Mouse (Mus musculus) C2C12 (cell line): Measurements from ENCODE around the gene Disp2. TPM values are rescaled to one million over a fixed set of nuclear protein-coding genes. Genes with fewer than 3 reads are reported as not detected.

ENCODE experiments used
- H3K27me3 ChIP-seq: one replicate; pipeline ENCODE4 v1.6.1; 2011; ENCODE audit not compliant: control insufficient read depth, insufficient read depth, insufficient read length
- H3K36me3 ChIP-seq: one replicate; pipeline ENCODE4 v1.6.1; 2011; ENCODE audit not compliant: control insufficient read depth, insufficient read depth
- H3K4me3 ChIP-seq: one replicate; pipeline ENCODE4 v1.5.1; 2011; ENCODE audit warnings: mild to moderate bottlenecking, control low read depth; ENCODE audit not compliant: poor library complexity, insufficient read depth, severe bottlenecking
- H3K79me2 ChIP-seq: one replicate; pipeline ENCODE4 v1.6.1; 2011; ENCODE audit not compliant: control insufficient read depth, insufficient read depth
- H3K79me3 ChIP-seq: one replicate; pipeline ENCODE4 v1.6.1; 2011; ENCODE audit warnings: low read depth, control low read depth
- H3ac ChIP-seq: one replicate; pipeline ENCODE3; 2011; ENCODE audit warnings: low read depth; ENCODE audit not compliant: control insufficient read depth, insufficient read length
- CEBPB ChIP-seq: IDR thresholded peaks from one replicate; pipeline ENCODE4 v1.6.1; 2011; ENCODE audit warnings: low read depth, mild to moderate bottlenecking, control low read depth, moderate library complexity
- CTCF ChIP-seq: IDR thresholded peaks from one replicate; pipeline ENCODE4 v1.5.1; 2011; ENCODE audit not compliant: control insufficient read depth, insufficient read depth, insufficient read length
- FOSL1 ChIP-seq: IDR thresholded peaks from one replicate; pipeline ENCODE4 v1.8.0; 2011; ENCODE audit warnings: mild to moderate bottlenecking, low read length; ENCODE audit not compliant: poor library complexity, insufficient read depth, severe bottlenecking
- MAX ChIP-seq: IDR thresholded peaks from one replicate; pipeline ENCODE4 v1.6.1; 2011; ENCODE audit warnings: mild to moderate bottlenecking, control low read depth
- MYOD1 ChIP-seq: IDR thresholded peaks from one replicate; pipeline ENCODE4 v1.6.1; 2011; ENCODE audit warnings: low read depth; ENCODE audit not compliant: control insufficient read depth, insufficient read length
- MYOG ChIP-seq: IDR thresholded peaks from one replicate; pipeline ENCODE4 v1.6.1; 2011; ENCODE audit not compliant: control insufficient read depth, insufficient read length; ENCODE audit errors: extremely low read depth
- USF1 ChIP-seq: IDR thresholded peaks from one replicate; pipeline ENCODE4 v1.6.1; 2011; ENCODE audit warnings: low read depth, mild to moderate bottlenecking, control low read depth, moderate library complexity
- polyA plus RNA-seq: library from polyadenylated mRNA; unstranded; fragments of >200 nt; fragmentation: generic; extraction: Trizol; gene quantifications from one replicate; pipeline ENCODE4 v1.2.1, GENCODE M21; 2012; ENCODE audit warnings: missing spikeins

Gene Disp2
- polyA plus RNA-seq, 1 experiment = 0.05 TPM

DNA sequence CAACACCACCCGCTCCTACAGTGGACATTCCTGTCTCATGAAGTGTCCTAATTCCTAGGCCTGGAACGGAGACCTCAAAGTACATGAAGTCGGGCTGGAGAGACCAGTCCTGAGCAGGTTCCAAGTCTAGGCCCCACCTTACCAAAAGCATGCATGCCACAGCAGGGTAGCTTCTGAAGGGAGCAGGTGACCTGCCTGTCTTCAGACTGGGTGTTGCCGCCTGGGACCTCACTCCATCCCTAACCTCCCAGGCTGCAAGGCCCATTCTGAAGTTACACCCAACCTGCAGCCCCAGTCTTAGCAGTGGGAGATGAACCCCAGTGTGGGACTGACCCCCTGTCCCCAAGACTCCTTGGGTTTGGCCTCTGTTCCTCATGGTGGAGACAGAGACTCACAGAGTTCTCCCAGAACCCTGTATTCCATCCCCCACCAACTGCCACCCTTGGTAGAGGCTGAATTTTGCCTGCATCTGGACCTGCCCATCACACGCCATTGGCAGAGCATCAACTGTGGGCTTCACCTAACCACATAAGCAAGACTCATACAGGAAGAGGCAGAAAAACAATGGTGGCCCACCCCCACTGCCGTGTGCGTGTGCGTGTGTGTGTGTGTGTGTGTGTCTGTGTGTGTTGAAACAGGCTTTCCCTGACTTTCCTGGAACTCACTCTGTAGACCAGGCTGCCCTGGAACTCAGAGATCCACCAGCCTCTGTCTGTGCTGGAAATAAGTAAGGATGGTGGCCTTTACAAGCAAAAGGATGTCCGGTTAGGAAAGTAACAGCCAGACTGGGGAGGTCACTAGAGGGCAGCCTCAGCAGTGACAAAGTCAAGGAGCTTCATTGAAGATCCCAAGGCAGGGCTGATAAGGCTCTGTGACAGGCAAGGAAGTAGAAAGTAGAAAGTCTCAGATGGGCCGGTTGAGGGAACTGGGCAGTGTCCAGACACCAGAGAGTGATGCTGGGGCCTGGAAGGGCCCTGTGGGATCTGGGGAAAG, 13.2 kb upstream of the Disp2 start:
- Histone ChIP-seq H3K79me3 (peaks cover 2% of the 10 kb centered on the region), H3K36me3 (no peaks in the 10 kb centered on the region), H3K4me3 (no peak overlapping the region), H3ac (no peak overlapping the region), H3K27me3 (no peaks in the 10 kb centered on the region), H3K79me2 (peaks cover 13% of the 10 kb centered on the region)
- TF ChIP-seq CEBPB (no peak), MAX (no peak), MYOG (no peak), MYOD1 (peak; percentile 98), USF1 (no peak)

DNA sequence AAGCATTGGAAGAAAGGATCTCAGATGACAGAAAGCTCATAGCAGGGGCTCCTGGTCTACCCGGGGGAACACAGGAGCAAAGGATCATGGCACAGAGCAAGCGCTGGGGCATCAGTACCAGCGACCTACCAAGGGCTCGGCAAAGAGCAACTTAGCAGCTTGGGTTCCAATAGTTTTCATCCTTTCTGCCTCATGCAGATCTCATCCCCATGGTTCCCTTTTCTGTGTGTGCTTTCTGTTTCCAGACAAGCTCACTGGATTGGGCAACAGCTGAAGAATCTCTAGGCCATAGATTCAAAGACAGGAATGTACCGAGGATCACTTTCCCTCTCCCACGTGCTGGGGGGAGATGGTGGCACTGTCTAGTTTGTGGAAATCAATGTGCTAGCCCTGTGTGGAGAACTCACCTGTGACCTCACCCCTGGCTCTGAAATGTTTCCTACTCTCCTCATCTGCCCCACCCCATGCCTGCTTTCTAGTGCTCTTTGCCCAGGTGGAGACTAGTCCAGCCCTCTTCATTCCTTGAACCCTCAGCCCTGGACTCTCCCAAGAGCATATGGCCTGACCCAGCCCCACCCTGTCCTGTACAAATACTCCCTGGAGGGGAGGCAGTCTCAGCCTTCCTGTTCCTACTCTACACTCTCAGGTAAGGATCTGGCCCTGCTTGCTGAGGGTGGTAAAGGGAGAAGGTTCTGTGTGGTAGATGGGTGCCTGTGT, 7.2 kb upstream of the Disp2 start, which contains the start of gene Phgr1:
TSS of gene Phgr1 (plus strand) at position 612 of the 717 bp plus-strand sequence.
- Histone ChIP-seq H3ac (no peak within 1 kb of the TSS), H3K27me3 (no peaks in the 10 kb centered on the region)
- TF ChIP-seq USF1 (no peak), MAX (no peak), CTCF (no peak), CEBPB (no peak), FOSL1 (no peak), MYOD1 (no peak)

DNA sequence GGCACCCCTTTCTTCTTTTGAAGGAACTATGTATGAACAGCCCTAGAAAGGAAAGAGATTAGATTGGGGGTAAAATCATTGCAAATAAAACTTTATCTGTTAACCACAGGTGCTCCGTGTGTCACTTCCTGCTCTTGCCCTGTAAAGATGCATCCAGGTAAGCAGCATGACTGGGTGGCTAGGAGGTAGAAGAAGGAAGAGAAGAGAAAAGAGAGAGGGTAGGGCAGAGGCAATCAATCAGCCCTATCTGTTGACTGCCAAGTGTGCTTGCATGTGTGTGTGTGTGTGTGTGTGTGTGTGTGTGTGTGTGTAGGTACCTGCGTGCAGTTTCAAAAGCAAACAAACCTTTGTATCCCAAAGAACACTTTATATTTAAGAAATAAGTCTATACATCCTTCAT, 5.0 kb upstream of the Disp2 start:
- TF ChIP-seq CEBPB (no peak), CTCF (no peak), MYOD1 (no peak), FOSL1 (no peak), MAX (no peak), MYOG (no peak), USF1 (no peak)
- Histone ChIP-seq H3K79me3 (no peaks in the 10 kb centered on the region), H3K36me3 (no peaks in the 10 kb centered on the region), H3K4me3 (no peak overlapping the region), H3K27me3 (no peaks in the 10 kb centered on the region), H3K79me2 (no peaks in the 10 kb centered on the region), H3ac (no peak overlapping the region)

More for the DNA sequence above, 7.2 kb upstream of the Disp2 start, which contains the start of gene Phgr1:
- Histone ChIP-seq H3K79me3 (no peaks in the 10 kb centered on the region), H3K4me3 (no peak within 1 kb of the TSS), H3K36me3 (no peaks in the 10 kb centered on the region), H3K79me2 (no peaks in the 10 kb centered on the region)

DNA sequence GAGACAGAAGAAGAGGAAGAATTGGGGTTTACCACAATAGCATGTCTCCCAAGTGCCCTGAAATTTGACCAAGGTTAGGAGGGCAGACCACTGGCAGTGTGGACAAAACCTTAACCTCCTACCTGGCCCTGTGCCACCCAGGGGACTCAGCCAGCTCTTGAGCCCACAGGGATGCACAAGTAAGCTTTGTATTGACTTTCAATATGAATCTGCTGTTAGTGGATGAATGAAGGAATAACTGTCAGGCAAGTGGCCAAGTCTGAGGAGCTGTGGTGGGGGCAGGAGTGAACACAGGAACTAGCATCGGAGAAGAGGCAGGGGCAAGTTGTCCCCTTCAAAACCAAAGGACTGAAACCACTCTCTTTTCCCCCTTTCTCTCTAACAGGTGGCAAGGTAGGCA, 4.1 kb upstream of the Disp2 start:
- Histone ChIP-seq H3K36me3 (no peaks in the 10 kb centered on the region), H3K4me3 (no peak overlapping the region), H3K79me2 (no peaks in the 10 kb centered on the region), H3ac (no peak overlapping the region), H3K27me3 (no peaks in the 10 kb centered on the region), H3K79me3 (no peaks in the 10 kb centered on the region)
- TF ChIP-seq USF1 (no peak), MAX (no peak), FOSL1 (no peak), MYOD1 (no peak), CEBPB (no peak), MYOG (no peak), CTCF (no peak)

DNA sequence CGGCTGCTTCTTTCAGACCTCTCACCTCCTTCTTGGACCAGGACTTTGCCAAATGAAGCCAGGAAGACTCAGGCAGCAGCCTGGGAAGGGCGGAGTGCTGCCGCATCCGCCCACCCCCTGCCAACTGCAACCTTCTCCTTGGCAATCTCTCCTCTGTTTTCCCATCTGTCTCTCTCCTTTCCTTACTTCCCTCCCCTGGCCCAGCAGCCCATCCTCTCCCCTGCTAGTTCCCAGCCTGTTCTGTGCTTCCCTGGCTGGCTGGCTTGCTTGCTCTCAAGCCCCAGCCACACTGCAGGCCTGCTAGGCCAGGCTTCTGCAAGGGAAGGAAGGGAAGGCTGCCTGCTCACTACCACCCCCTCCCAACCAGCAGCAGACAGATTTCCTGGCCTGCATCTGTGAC, 3.7 kb upstream of the Disp2 start:
- TF ChIP-seq CEBPB (no peak), MYOD1 (no peak), FOSL1 (no peak), USF1 (no peak), MYOG (no peak), MAX (no peak), CTCF (no peak)
- Histone ChIP-seq H3K79me2 (no peaks in the 10 kb centered on the region), H3ac (no peak overlapping the region), H3K36me3 (no peaks in the 10 kb centered on the region), H3K27me3 (no peaks in the 10 kb centered on the region), H3K4me3 (no peak overlapping the region), H3K79me3 (no peaks in the 10 kb centered on the region)

DNA sequence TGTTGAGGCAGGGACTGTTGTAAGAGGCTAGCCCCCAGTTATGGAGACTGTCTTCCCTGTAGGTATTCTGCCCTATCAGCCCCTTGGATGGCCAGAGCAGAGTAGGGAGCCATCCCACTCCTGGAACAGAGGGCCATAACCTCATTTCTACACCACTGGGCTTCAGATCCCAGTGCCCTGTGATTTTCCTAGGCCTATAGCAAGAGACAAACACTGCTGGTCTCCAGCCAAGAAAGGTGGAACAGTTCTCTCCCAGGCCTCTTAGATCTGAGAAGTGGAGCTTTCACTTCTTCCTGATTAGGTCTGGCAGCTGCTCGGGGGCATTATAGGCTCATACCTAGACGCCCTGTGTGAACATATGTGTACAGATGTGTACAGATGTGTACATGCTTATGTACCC, 3.2 kb upstream of the Disp2 start:
- no peaks in the 10 kb centered on the region for H3K27me3 ChIP-seq
- no peaks in the 10 kb centered on the region for H3K36me3 ChIP-seq
- no peak for TF ChIP-seq MAX
- no peak for TF ChIP-seq MYOG
- no peak for TF ChIP-seq CEBPB
- TF ChIP-seq CTCF = no peak
- no peak for TF ChIP-seq FOSL1
- no peak for TF ChIP-seq USF1
- TF ChIP-seq MYOD1 = no peak
- H3ac ChIP-seq = no peak overlapping the region
- no peaks in the 10 kb centered on the region for H3K79me2 ChIP-seq
- H3K79me3 ChIP-seq = no peaks in the 10 kb centered on the region
- no peak overlapping the region for H3K4me3 ChIP-seq
